Mouse (Mus musculus) heart, embryonic 11.5 days (tissue): ENCODE data around the gene Sptbn1. TPM values are rescaled to one million over a fixed set of nuclear protein-coding genes. Genes with fewer than 3 reads are reported as not detected.

Experiments
- ATAC-seq: fragments of 200-750 bp; cut with Nextera tagmentation; replicated peaks from 2 replicates; pipeline ENCODE4 v1.8.0; 2017; ENCODE audit warnings: moderate library complexity; ENCODE audit not compliant: insufficient number of reproducible peaks, low FRiP score, low TSS enrichment
- H3K27ac ChIP-seq: fragments of 300-500 bp; sonication (generic); 2 replicates; pipeline ENCODE4 v1.5.1; 2014; ENCODE audit warnings: mild to moderate bottlenecking, low read depth, low read length
- H3K27me3 ChIP-seq: fragments of 300-500 bp; sonication (generic); 2 replicates; pipeline ENCODE4 v1.6.1; 2014; ENCODE audit warnings: mild to moderate bottlenecking, low read length, mixed read lengths; ENCODE audit not compliant: control insufficient read depth, insufficient read depth
- H3K36me3 ChIP-seq: fragments of 300-500 bp; sonication (generic); 2 replicates; pipeline ENCODE4 v1.6.1; 2014; ENCODE audit warnings: mild to moderate bottlenecking, low read length, moderate library complexity, mixed read lengths; ENCODE audit not compliant: control insufficient read depth, insufficient read depth
- H3K4me1 ChIP-seq: fragments of 300-500 bp; sonication (generic); 2 replicates; pipeline ENCODE4 v1.6.1; 2014; ENCODE audit warnings: low read length; ENCODE audit not compliant: control insufficient read depth, insufficient read depth
- H3K4me2 ChIP-seq: fragments of 300-500 bp; sonication (generic); 2 replicates; pipeline ENCODE4 v1.6.1; 2014; ENCODE audit warnings: mild to moderate bottlenecking, moderate library complexity
- H3K4me3 ChIP-seq: fragments of 300-500 bp; sonication (generic); 2 replicates; pipeline ENCODE4 v1.5.1; 2014; ENCODE audit warnings: low read depth, low read length
- H3K9ac ChIP-seq: fragments of 300-500 bp; sonication (generic); 2 replicates; pipeline ENCODE4 v1.6.1; 2014; ENCODE audit warnings: mild to moderate bottlenecking, low read depth, low read length, moderate library complexity
- H3K9me3 ChIP-seq: fragments of 300-500 bp; sonication (generic); replicated peaks from 2 replicates; pipeline ENCODE4 v1.6.1; 2016; ENCODE audit warnings: low read length; ENCODE audit not compliant: control insufficient read depth
- WGBS: fragments of 180-500 bp; shearing (Covaris S2); extraction: QIAGEN DNeasy Blood & Tissue Kit; methylation state at CpG from one replicate; pipeline ENCODE4 v1.1.7; 2014; ENCODE audit not compliant: insufficient replicate concordance; 5-methylcytosine and 5-hydroxymethylcytosine counted together
- polyA plus RNA-seq: library from polyadenylated mRNA; unstranded; fragments of >200 nt; fragmentation: Nextera tagmentation; extraction: Ambion mirVana; gene quantifications from 2 replicates; pipeline ENCODE4 v1.2.1, GENCODE M21; 2014

Sptbn1 gene
- polyA plus RNA-seq, 1 experiment from 2014 or later, result 156 TPM

DNA sequence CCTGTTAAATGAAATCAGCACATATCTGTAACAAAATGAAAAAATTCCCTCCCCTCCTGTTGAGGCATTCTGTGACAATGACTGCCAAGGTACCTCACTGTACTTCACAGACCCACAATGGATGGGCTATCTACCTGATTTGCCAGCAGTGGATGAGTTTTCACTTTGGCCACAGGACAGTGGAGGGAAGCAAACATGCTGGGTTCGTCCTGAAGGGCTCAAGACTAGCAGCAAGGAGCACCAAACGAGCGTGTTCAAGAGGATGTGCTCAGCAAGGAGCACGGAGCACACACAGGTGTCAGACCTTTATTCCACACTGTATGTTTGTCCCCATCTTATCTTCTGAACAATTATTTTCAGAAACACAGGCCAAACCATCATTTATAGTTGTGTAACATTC is 34.0 kb downstream of the Sptbn1 start:
- H3K4me2 ChIP-seq, result no peak overlapping the region

DNA sequence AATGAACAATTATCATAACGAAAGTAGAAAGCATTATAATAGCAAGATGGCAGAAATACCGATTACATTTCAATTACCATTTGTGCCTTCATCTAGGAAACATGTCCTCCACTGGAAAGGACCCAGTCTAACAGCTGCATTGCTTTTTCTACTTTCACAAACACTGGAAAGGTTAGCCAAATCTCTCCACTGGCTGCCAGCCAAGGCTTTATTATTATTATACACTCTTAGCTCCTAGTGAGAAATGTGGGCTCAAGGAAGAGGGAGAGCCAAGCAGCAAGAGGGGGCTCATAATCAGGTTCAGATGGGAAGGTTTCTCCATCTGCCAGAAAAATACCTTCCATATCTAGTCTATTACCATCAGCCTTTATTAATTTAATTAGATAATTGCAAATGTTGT is 35.9 kb downstream of the Sptbn1 start:
- Histone ChIP-seq H3K4me1 (peaks cover 35% of the 10 kb centered on the region), H3K27me3 (no peaks in the 10 kb centered on the region), H3K4me2 (no peak overlapping the region), H3K9ac (no peak overlapping the region), H3K9me3 (no peaks in the 10 kb centered on the region), H3K36me3 (0 out of 2 replicates have a peak, but pooled peaks cover 3% of the 10 kb centered on the region), H3K27ac (no peak overlapping the region), H3K4me3 (no peak overlapping the region)
- no peak for ATAC-seq
- 82% methylated on average over 2 of the region's 2 CpGs for WGBS

More for the DNA sequence above, 34.0 kb downstream of the Sptbn1 start:
- no peak overlapping the region for H3K9ac ChIP-seq
- 0 out of 2 replicates have a peak, but pooled peaks cover 3% of the 10 kb centered on the region for H3K36me3 ChIP-seq
- H3K4me3 ChIP-seq, result no peak overlapping the region
- H3K27ac ChIP-seq, result no peak overlapping the region
- WGBS, result 81% methylated on average over 4 of the region's 4 CpGs
- H3K4me1 ChIP-seq, result peaks cover 30% of the 10 kb centered on the region
- H3K9me3 ChIP-seq, result no peaks in the 10 kb centered on the region
- no peak for ATAC-seq
- no peaks in the 10 kb centered on the region for H3K27me3 ChIP-seq

DNA sequence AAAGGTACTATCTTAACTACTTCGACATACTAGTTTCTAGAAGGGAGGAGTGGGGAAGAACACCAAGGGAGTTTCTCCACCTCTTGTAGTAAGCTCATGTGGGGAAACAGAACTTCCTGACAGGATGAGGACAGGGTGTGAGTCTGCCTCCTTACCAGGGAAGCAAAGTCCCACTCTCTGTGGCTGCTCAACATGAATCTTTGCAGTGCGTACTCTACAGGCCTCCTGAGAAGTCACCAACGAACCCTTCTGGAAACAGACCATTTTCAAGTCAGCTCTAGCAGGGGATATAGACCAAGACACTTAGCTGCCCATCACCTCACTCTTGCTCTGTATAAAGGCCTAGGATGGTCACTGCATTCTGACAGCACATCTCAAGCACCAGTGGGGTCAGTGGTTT is 36.6 kb downstream of the Sptbn1 start:
- Histone ChIP-seq H3K4me3 (no peak overlapping the region), H3K27me3 (no peaks in the 10 kb centered on the region), H3K27ac (no peak overlapping the region), H3K4me2 (no peak overlapping the region), H3K4me1 (peaks cover 34% of the 10 kb centered on the region), H3K36me3 (0 out of 2 replicates have a peak, but pooled peaks cover 3% of the 10 kb centered on the region), H3K9me3 (no peaks in the 10 kb centered on the region), H3K9ac (no peak overlapping the region)
- ATAC-seq, result no peak
- WGBS, result 68% methylated on average over 3 of the region's 3 CpGs

DNA sequence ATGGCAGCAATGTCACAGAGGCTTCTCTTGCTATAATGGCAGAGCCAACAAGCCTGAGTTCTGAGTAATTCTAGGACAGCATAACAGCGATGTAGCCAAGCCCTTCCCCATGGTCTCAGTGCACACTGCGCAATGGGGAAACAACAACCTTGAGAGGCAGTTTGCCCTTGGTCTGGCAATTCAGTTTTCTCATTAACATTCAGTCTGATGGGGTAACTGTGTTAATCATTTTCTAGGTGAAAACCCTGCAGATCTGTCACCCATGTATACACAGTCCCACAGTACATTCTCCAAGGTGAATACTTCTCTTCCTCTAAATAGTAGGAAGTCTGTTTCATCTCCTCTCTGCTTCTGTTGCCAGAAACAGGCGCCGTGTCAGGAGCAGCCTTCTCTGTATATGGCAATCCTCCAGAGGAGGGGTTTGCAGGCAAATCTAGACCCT is 37.6 kb downstream of the Sptbn1 start:
- H3K27ac ChIP-seq, result peak overlapping the region; percentile 67
- H3K9me3 ChIP-seq, result no peaks in the 10 kb centered on the region
- no peaks in the 10 kb centered on the region for H3K27me3 ChIP-seq
- H3K4me3 ChIP-seq, result no peak overlapping the region
- H3K9ac ChIP-seq, result no peak overlapping the region
- 68% methylated on average over 4 of the region's 4 CpGs for WGBS
- peaks cover 34% of the 10 kb centered on the region for H3K4me1 ChIP-seq
- H3K36me3 ChIP-seq, result 0 out of 2 replicates have a peak, but pooled peaks cover 1% of the 10 kb centered on the region
- ATAC-seq, result no peak
- no peak overlapping the region for H3K4me2 ChIP-seq

DNA sequence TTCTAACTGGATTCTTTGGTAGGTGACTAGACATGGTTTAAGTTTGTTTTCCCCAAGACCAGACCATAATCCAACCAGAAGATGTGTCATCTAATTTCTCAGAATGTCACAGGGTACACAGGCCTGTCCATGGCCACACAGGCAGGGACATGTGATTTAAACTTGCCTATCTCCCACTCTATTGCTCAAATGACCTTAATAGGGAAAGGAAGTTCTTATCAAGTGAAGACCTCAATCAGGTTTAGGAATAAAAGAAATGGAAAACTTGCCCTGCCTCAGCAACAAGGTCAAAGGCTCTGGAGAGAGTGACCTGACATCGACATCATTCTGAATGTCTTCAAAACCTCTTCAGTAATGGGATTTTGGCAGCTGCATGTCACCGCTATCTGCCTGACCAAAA is 41.2 kb downstream of the Sptbn1 start:
- H3K4me1 ChIP-seq, result peaks cover 30% of the 10 kb centered on the region
- no peaks in the 10 kb centered on the region for H3K9me3 ChIP-seq
- H3K36me3 ChIP-seq, result no peaks in the 10 kb centered on the region
- ATAC-seq, result no peak
- 66% methylated on average over 2 of the region's 2 CpGs for WGBS
- no peak overlapping the region for H3K4me3 ChIP-seq
- H3K27ac ChIP-seq, result no peak overlapping the region
- no peak overlapping the region for H3K4me2 ChIP-seq
- no peak overlapping the region for H3K9ac ChIP-seq
- no peaks in the 10 kb centered on the region for H3K27me3 ChIP-seq

DNA sequence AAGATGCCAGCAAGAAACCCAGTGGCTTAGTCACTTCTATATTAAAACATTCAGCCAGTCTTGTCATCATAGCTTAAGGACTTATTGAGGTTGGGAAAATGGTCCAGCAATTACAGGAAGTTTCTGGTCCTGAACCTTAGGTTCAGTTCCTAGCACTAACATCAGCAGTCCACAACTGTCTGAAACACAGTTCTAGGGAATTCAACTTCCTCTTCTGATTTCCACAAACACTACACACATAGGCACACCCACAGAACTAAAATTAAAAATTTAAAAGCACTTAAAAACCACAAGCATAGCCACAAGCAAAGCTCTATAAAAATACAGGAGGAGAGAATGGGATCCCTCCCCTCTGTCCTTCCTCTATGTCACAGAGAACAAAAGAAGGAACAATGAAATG is 43.4 kb downstream of the Sptbn1 start:
- H3K4me2 ChIP-seq, result no peak overlapping the region
- no peak for ATAC-seq
- H3K27ac ChIP-seq, result no peak overlapping the region
- H3K27me3 ChIP-seq, result no peaks in the 10 kb centered on the region
- peaks cover 11% of the 10 kb centered on the region for H3K4me1 ChIP-seq
- H3K9ac ChIP-seq, result no peak overlapping the region
- no peaks in the 10 kb centered on the region for H3K36me3 ChIP-seq
- no peak overlapping the region for H3K4me3 ChIP-seq
- H3K9me3 ChIP-seq, result no peaks in the 10 kb centered on the region

DNA sequence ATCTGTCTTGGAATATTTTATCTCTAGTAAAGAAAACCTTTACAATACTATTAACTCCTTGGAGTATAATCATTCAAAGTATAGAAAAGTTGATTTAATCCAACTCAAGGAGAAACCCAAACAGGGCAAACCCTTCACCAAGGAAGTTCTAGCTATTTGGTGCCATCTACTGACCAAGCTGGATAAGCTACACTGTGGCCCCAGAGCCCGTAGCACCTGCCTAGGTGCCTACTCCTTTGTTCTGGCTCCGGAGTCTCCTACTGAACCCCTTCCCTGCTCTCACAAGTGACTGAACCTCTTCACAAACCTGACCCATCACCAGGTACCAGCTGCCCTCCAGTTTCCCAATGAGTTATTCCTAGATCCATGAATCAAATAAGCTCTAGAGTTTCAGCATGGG is 45.3 kb downstream of the Sptbn1 start:
- Histone ChIP-seq H3K9ac (no peak overlapping the region), H3K4me3 (no peak overlapping the region), H3K27me3 (no peaks in the 10 kb centered on the region), H3K27ac (no peak overlapping the region), H3K9me3 (no peaks in the 10 kb centered on the region), H3K36me3 (no peaks in the 10 kb centered on the region), H3K4me1 (peaks cover 10% of the 10 kb centered on the region), H3K4me2 (no peak overlapping the region)
- no peak for ATAC-seq
- WGBS, result 38% methylated on average over 2 of the region's 2 CpGs

DNA sequence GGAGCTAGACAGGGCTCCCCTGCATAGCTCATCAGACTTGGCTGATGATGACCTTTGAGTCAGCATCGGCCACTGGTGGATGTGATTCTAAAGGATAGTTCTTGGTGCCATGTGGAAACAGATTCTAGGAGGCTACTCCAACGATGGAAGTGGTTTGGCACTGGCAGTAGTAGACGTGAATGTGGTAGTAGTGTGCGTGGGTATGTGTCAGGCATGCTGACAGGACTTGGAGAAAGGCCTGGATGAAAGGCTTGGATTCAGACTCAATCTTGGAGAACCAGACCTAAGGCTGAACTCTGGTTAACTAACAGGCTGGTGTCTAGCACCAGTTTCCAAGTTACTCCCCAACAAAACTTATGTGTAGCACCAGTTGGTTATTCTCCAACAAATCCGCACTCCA is 46.9 kb downstream of the Sptbn1 start:
- no peaks in the 10 kb centered on the region for H3K27me3 ChIP-seq
- H3K4me3 ChIP-seq, result no peak overlapping the region
- H3K4me1 ChIP-seq, result no peaks in the 10 kb centered on the region
- peaks cover 2% of the 10 kb centered on the region; the same call in 1 of the 2 replicates for H3K36me3 ChIP-seq
- H3K4me2 ChIP-seq, result no peak overlapping the region
- H3K27ac ChIP-seq, result no peak overlapping the region
- no peak overlapping the region for H3K9ac ChIP-seq
- no peaks in the 10 kb centered on the region for H3K9me3 ChIP-seq
- 85% methylated on average over 5 of the region's 5 CpGs for WGBS
- ATAC-seq, result no peak

DNA sequence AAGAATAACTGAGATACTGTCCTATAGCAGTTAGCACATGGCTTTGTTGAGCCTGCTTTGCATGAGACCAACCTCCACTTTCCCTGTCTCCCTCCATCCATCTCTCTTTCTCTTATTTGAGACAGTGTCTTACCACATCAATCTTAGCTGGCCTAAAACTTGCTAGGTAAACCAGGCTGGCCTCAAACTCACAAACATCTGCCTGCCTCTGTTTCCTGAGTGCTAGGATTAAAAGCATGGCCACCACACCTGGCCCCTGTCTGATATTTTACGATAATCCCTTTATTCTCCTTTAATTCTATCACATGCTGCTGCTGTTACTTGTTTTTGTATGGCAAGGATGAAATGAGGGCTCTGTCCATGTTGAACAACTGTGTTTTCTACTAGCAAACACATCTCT is 49.6 kb downstream of the Sptbn1 start:
- 95% methylated on average over 1 of the region's 1 CpGs for WGBS
- no peaks in the 10 kb centered on the region for H3K9me3 ChIP-seq
- H3K27me3 ChIP-seq, result no peaks in the 10 kb centered on the region
- no peak overlapping the region for H3K9ac ChIP-seq
- ATAC-seq, result no peak
- peaks cover 2% of the 10 kb centered on the region; the same call in 1 of the 2 replicates for H3K36me3 ChIP-seq
- 0 out of 2 replicates have a peak, but pooled peaks cover 2% of the 10 kb centered on the region for H3K4me1 ChIP-seq
- no peak overlapping the region for H3K4me3 ChIP-seq
- H3K27ac ChIP-seq, result no peak overlapping the region
- no peak overlapping the region for H3K4me2 ChIP-seq
